Mouse (Mus musculus) ES-E14 (cell line): ENCODE measurements around the gene Rundc3a.

ENCODE experiments used
- CHD2 ChIP-seq: IDR thresholded peaks from 2 replicates; pipeline ENCODE4 v1.6.1; 2014; ENCODE audit warnings: mild to moderate bottlenecking, low read depth, low read length, inconsistent platforms
- ZNF384 ChIP-seq: IDR thresholded peaks from 2 replicates; pipeline ENCODE4 v1.6.1; 2012; ENCODE audit warnings: low read depth, low read length, inconsistent platforms

GRCm38 (mm10) chr11:102400513-102401084 lies 7.4 kb downstream of the Rundc3a start:
- TF ChIP-seq ZNF384 = no peak
- TF ChIP-seq CHD2 = no peak
